Mouse (Mus musculus): ENCODE data around the gene Amz1.

The Amz1 gene

DNA sequence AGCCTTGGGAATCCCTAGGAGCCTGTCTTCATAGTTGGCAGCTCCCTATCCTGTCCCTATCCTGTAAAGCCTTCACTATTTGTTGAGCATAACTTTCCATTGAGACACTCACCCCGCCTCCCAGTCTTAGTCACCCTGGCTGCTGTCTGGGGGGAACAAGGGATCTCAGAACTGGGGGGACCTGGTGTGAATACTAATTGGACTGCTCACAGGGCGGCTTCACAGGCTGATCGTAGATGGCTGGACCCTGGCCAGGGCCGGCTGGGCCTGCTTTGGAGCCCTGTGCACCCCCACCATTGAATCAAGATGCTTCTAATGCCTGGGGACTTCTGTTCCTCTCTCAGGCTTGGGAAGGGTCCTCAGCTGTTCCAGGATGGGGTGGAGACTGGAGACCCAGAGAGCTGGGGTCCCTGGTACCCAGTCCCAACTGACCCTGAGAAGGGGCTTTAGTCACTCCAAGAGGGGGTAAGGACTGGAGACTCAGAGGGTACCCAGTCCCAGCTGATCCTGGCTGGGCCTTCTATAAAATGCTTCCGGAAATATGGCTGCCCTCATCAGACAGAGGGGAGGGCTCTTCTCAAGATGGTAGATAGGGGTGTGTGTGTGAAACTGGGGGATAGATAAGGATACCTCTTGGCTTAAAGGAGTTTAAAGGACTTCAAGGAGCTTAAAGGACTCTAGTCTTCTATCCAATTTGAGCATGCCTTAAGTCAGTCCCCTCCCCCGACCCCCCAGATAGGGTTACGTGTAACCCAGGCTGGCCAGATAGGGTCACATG is 2.3 kb downstream of the Amz1 start:
- DNase-seq (ENCODE audit: low spot score) = no peak

GRCm38 (mm10) chr5:140726946-140727740 is 3.2 kb downstream of the Amz1 start:
- no peak for DNase-seq (ENCODE audit: low spot score)

DNA sequence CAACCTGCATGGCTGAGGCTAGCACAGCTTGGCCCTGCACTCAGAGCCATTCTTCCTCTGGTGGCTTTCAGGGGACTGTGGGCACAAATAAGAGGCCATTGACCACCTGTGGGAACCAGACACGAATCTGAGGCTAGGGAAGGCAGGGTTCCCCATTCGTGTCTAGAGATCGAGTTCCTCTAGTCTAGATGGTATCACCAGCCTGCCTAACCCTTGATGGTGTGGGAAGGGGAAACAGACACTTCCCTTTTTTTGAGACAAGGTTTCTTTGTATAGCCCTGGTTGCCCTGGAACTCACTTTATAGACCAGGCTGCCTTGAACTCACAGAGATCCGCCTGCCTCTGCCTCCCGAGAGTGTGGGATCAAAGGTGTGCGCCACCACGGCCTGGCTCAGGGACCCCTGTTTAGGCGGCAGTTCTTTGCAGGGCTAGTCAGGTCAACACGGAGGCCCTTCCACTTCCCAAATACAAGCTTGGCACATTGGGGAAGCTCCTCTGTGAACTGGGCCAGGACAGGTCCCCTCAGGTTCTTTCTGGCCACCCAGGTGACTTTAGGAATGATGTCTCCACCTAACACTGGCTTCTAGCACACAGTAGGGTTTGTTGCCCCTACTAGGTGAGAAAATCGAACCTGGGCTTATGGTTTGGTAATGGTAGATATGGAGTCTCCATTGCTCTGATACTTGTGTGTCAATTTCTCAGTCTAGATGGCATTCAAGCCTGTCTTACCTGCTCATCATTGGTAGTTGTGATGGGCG is 7.3 kb downstream of the Amz1 start:
- no peak for DNase-seq (ENCODE audit: low spot score)

GRCm38 (mm10) chr5:140732195-140732594 is 8.3 kb downstream of the Amz1 start:
- no peak for DNase-seq (ENCODE audit: low spot score)

DNA sequence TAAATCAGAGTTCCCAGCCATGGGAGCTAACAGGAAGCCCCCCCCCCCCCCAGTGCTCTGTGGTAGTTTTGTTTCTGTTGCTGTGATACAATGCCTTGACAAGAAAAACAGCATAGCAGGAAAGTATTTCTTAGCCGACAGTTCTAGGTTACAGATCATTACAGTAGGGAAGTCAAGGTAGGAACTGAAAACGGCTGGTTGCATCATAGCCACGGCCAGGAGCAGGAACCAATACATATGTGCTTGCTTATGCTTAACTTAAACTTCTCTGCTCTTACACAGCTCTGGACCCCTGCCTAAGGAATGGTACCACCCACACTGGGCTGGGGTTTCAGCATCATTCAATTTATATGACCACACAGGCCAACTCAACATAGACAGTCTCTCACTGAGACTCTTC is 9.4 kb downstream of the Amz1 start:
- DNase-seq (ENCODE audit: low spot score) = no peak

DNA sequence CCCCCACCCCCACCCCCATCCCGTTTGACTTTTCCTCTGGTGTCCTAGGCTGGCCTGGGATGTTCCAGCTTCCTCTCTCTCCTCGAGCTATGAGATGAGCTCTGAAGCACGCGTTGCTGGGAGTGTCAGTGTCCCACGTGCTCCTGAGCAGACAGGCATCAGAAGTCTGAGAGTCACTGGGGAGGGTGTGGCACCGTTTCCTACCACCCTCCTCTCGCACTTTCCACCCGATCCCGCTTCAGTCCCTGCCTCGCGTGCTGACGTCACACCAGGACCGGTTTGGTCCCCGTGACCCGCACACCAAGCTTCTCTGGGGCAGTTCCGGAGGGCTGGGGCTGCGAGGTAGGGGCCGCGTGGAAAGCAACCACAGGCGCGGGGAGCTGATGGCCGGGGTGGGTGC is 11.4 kb downstream of the Amz1 start:
- DNase-seq (ENCODE audit: low spot score) = no peak

DNA sequence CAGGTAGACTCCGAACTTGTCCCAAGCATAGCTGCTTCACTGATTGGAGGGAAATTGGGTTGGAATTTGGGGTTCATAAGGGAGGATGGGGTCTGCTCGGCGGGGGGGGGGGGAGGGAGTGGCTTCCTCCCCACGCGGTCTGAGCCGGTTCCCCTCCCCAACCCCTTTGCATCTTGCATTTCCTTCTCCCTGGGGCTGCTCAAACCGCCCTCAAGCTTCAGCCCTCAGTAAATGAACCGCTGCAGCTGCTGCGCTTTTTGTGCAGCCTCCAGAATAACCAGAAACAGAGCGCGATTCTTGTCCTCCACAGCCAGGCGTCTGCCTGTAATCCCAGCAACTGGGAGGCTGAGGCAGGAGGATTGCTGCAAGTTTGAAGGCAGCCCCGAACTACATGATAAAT is 12.2 kb downstream of the Amz1 start:
- DNase-seq (ENCODE audit: low spot score) = no peak

DNA sequence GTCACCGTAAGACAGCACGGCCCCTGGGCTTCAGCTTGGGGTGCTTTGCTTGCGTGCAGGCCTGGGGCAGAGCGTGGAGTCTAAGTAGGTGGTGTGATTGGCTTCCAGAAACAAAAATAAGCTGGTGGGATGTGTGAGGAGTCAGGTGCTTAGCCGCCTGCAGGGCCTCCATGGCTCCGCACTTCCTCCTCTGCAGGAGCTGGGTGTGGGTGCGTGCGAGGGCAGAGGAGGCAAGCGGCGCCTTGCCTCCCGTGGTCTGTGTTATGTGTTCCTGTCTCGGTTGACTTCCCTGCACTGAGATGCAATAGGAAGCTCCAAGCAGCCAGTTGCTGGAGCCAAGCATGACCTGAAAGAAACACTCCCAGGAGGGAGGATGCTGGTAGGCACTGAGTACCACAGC is 15.9 kb downstream of the Amz1 start:
- DNase-seq (ENCODE audit: low spot score) = no peak

DNA sequence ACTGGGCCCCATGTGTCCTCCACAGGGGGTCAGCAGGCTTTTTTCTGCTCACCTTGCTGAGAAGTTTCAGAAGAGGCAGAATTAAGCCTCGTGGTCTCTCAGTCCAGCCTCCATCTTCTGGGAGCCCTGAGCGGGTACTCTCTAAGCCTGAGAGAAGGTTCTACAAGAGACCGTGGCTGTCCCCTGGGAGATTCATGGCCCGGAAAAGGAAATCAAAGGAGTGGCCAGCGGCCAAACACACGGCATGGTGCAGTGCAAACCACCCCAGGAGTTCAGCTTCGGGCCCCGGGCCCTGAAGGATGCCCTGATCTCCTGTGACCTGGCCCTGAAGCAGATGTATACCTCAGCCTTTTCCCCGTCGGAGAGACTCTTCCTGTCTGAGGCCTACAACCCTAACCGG is 17.1 kb downstream of the Amz1 start:
- DNase-seq (ENCODE audit: low spot score) = no peak

- DNase-seq (ENCODE audit: low spot score) = no peak
Measured at GRCm38 (mm10) chr5:140741877-140742276, 17.9 kb downstream of the Amz1 start.

- DNase-seq (ENCODE audit: low spot score) = no peak
Measured at GRCm38 (mm10) chr5:140743706-140744131, 19.8 kb downstream of the Amz1 start.

- DNase-seq (ENCODE audit: low spot score) = no peak
Measured at GRCm38 (mm10) chr5:140748425-140748824, 24.5 kb downstream of the Amz1 start.

DNA sequence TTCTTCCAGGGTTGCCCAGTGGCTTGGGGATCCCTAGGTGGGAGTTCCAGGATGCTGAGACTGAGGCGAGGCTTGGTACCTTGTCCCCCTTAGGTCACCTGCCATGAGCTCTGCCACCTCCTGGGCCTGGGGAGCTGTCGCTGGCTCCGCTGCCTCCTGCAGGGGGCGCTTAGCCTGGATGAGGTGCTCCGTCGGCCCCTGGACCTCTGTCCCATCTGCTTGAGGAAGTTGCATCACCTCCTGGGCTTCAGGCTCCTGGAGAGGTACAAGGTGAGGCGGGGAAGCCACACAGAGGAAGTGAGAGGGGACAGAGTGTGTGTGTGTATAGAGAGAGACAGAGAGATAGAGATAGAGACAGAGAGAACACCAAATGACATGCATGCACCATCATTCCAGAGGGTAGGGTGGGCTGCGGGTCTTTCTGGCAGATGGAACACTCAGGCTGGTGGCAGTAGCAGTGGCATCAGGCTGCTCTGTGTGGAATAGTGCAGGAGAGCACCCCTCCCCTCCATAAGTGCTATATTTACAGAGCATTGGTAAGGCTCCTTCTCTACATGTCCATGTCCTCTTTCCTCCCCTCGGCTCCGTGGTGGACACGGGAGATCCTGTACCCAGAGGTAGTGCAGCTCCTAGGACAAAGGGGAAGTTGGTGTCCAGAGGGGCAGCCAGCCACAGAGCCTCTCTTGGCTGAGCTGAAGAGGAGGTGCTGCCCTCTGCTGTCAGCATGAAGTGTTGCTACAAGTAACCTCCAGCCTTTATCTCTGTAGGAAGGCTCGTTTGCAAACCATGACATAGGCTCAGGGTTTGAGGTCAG is 25.3 kb downstream of the Amz1 start:
- no peak for DNase-seq (ENCODE audit: low spot score)

DNA sequence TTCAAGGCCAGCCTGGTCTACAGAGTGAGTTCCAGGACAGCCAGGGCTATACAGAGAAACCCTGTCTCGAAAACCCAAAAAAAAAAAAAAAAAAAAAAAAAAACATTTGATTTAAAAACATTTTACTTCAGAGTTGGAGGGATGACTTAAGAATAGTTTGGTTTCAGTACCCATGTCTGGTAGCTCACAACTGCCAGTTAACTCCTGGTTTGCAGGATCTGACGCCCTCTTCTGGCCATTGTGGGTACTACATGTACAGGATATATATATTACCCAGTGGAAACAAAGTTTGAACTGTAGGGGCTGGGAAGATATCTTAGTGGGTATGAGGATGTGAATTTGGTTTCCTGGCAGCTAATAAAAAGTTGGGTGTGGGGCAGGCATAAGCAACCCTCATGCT is 27.0 kb downstream of the Amz1 start:
- no peak for DNase-seq (ENCODE audit: low spot score)

- no peak for DNase-seq (ENCODE audit: low spot score)
Measured at GRCm38 (mm10) chr5:140752041-140752440, 28.1 kb downstream of the Amz1 start.

DNA sequence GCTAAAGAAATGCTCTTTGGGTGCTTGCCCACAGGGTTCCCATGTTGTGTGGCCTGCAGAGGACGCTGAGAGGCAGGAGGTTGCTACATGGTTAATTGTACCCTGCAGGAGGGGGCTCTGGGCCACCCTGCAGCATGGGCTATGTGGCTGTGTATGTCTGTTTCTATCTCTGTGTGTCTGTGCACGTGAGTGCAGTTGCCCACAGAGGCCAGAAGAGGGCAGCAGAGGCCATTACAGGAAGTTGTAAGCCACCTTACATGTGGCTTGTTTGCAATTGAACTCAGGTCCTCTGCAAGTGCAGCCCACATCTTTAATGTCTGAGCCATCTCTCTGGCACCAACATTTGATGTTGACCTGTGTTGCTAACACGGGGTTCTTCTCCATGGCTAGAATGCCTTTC is 28.7 kb downstream of the Amz1 start:
- DNase-seq (ENCODE audit: low spot score) = no peak

GRCm38 (mm10) chr5:140753223-140753622 is 29.3 kb downstream of the Amz1 start:
- DNase-seq (ENCODE audit: low spot score) = no peak

- DNase-seq (ENCODE audit: low spot score) = no peak
Measured at GRCm38 (mm10) chr5:140758864-140759263, 34.9 kb downstream of the Amz1 start.

DNA sequence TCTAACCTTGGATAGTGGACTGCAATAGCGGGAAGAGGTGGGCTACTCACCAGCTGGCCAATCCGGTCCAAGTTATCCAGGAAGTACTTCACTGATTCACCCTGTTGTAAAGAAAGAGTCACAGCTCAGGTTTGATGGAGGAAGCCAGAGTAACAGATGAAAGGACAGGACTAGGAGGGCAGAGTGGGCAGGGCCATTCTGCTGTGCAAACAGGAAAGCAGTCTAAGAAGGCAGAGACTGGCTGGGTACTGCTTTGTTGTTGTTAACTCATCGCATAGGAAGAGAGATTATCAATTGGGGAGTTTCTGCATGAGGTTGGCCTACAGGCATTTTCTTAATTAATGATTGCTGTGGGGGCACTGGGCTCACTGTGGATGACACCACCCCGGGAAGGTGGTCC is 38.6 kb downstream of the Amz1 start:
- DNase-seq (ENCODE audit: low spot score) = no peak

DNA sequence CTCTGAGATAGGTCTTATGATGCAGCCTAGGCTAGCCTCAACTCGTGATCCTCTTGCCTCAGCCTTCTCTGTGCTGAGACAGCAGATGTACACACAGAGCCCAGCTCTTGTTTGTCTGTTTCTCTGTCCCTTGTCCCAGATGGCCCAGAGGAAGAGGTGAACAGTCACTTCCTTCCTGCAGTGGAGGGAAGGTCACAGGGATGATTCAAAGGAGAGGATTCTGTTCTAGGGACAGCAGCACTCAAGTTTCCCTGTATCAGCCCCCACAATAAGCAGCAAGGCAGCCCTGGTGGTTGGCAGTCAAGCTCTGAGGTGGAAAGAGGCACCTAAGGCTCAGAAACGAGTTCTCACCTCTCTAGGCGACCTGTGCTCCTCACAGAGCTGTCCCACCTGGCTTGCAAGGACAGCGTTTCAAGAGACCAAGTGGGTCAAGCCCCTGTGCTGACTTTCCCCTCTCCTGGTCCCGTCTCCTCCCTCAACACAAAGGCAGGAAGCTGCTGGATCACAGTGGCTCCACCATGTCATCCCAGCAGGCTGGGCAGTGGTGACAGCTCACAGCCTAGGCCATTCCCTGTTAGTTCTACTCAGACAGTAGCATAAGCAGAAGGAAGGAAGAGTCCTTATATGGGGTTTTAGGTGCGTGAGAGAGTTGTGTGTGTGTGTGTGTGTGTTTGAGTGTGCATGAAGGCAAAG is 41.1 kb downstream of the Amz1 start:
- no peak for DNase-seq (ENCODE audit: low spot score)

GRCm38 (mm10) chr5:140766566-140766965 is 42.6 kb downstream of the Amz1 start:
- no peak for DNase-seq (ENCODE audit: low spot score)
